Mouse (Mus musculus) thymus, postnatal 4 days (tissue): ENCODE measurements around the gene Zfp119b.

ENCODE experiments used
- DNase-seq: peaks from one replicate; pipeline ENCODE4 v3.0.0; 2021

Zfp119b gene

GRCm38 (mm10) chr17:55957168-55957567, 7.9 kb upstream of the Zfp119b start:
- DNase-seq = peak; percentile 88

GRCm38 (mm10) chr17:55956591-55956990, 7.3 kb upstream of the Zfp119b start:
- DNase-seq = peak; percentile 12

GRCm38 (mm10) chr17:55956129-55956528, 6.8 kb upstream of the Zfp119b start:
- DNase-seq = peak; percentile 96

- peak; percentile 47 for DNase-seq
These were observed 4.9 kb upstream of the Zfp119b start for GRCm38 (mm10) chr17:55954229-55954628.

GRCm38 (mm10) chr17:55953751-55954150, 4.5 kb upstream of the Zfp119b start:
- no peak for DNase-seq

GRCm38 (mm10) chr17:55952447-55953027, 3.2 kb upstream of the Zfp119b start, which contains the start of gene Ebi3:
Gene Ebi3 (plus strand): TSS chr17:55952640.
- peak; percentile 10 for DNase-seq

GRCm38 (mm10) chr17:55952041-55952440, 2.7 kb upstream of the Zfp119b start:
- no peak for DNase-seq

- DNase-seq = peak; percentile 3
These were observed 1.3 kb upstream of the Zfp119b start for GRCm38 (mm10) chr17:55950601-55951000.

GRCm38 (mm10) chr17:55948647-55949046, 653 bp downstream of the Zfp119b start:
- DNase-seq = no peak

- DNase-seq = no peak
These were observed 3.6 kb downstream of the Zfp119b start for GRCm38 (mm10) chr17:55945696-55946095.

- DNase-seq = peak; percentile 83
These were observed 4.2 kb downstream of the Zfp119b start for GRCm38 (mm10) chr17:55944866-55945682.

GRCm38 (mm10) chr17:55944387-55944865, 4.9 kb downstream of the Zfp119b start:
- peak; percentile 5 for DNase-seq

GRCm38 (mm10) chr17:55933191-55933590, 16.1 kb downstream of the Zfp119b start:
- DNase-seq = no peak

- DNase-seq = no peak
These were observed 16.7 kb downstream of the Zfp119b start for GRCm38 (mm10) chr17:55932635-55933034.

GRCm38 (mm10) chr17:55931553-55932502, 17.5 kb downstream of the Zfp119b start:
- DNase-seq = peak; percentile 67

- DNase-seq = no peak
These were observed 42.6 kb downstream of the Zfp119b start for GRCm38 (mm10) chr17:55906669-55907068.

GRCm38 (mm10) chr17:55904131-55904530, 45.2 kb downstream of the Zfp119b start:
- DNase-seq = no peak

- no peak for DNase-seq
These were observed 45.6 kb downstream of the Zfp119b start for GRCm38 (mm10) chr17:55903687-55904086.

GRCm38 (mm10) chr17:55903087-55903486, 46.2 kb downstream of the Zfp119b start:
- no peak for DNase-seq

GRCm38 (mm10) chr17:55892406-55892955, 56.8 kb downstream of the Zfp119b start:
- peak; percentile 20 for DNase-seq
